Mouse (Mus musculus) frontal cortex, adult (tissue): ENCODE data around the gene Frzb.
"Not testable (repeated sequence)": the region's sequence is repeated elsewhere in the genome, so short reads cannot be mapped to it uniquely, and the experiment has no call there.

Source experiments
- ATAC-seq: cut with Nextera tagmentation; 2 replicates; pipeline ENCODE4 v1.9.2; 2017; ENCODE audit warnings: mild to moderate bottlenecking, moderate library complexity, mixed read lengths; ENCODE audit not compliant: low TSS enrichment

The Frzb gene

GRCm38 (mm10) chr2:80447291-80447791 lies at the start of gene Frzb:
Gene Frzb, minus strand, starts transcription at chr2:80447625.
- peak; percentile 36 for ATAC-seq

GRCm38 (mm10) chr2:80495304-80495703 lies 47.9 kb upstream of the Frzb start:
- ATAC-seq = not testable (repeated sequence)

- no peak for ATAC-seq
These were observed 39.4 kb upstream of the Frzb start for GRCm38 (mm10) chr2:80486851-80487250.

GRCm38 (mm10) chr2:80484951-80485350 lies 37.5 kb upstream of the Frzb start:
- ATAC-seq = no peak

- no peak for ATAC-seq
These were observed 28.4 kb upstream of the Frzb start for GRCm38 (mm10) chr2:80475831-80476230.

- no peak for ATAC-seq
These were observed 26.9 kb upstream of the Frzb start for GRCm38 (mm10) chr2:80474247-80474796.

GRCm38 (mm10) chr2:80465991-80466821 lies 18.8 kb upstream of the Frzb start:
- no peak for ATAC-seq

GRCm38 (mm10) chr2:80461827-80462226 lies 14.4 kb upstream of the Frzb start:
- no peak for ATAC-seq

GRCm38 (mm10) chr2:80448231-80448630 lies 806 bp upstream of the Frzb start:
- 0 out of 2 replicates have a peak, but pooled peaks have one; percentile 16 for ATAC-seq

- ATAC-seq = peak; percentile 79
These were observed 895 bp downstream of the Frzb start for GRCm38 (mm10) chr2:80446308-80447151.

- 0 out of 2 replicates have a peak, but pooled peaks have one; percentile 5 for ATAC-seq
These were observed 1.5 kb downstream of the Frzb start for GRCm38 (mm10) chr2:80445926-80446307.

GRCm38 (mm10) chr2:80445491-80445890 lies 1.9 kb downstream of the Frzb start:
- peak; percentile 15 for ATAC-seq

GRCm38 (mm10) chr2:80444418-80445365 lies 2.7 kb downstream of the Frzb start:
- ATAC-seq = no peak

- ATAC-seq = no peak
These were observed 3.5 kb downstream of the Frzb start for GRCm38 (mm10) chr2:80443962-80444361.

GRCm38 (mm10) chr2:80441386-80441785 lies 6.0 kb downstream of the Frzb start:
- no peak for ATAC-seq

GRCm38 (mm10) chr2:80438854-80439253 lies 8.6 kb downstream of the Frzb start:
- ATAC-seq = peak; percentile 52; the same call in 1 of the 2 replicates

GRCm38 (mm10) chr2:80437401-80437800 lies 10.0 kb downstream of the Frzb start:
- ATAC-seq = no peak

- ATAC-seq = no peak
These were observed 12.4 kb downstream of the Frzb start for GRCm38 (mm10) chr2:80434783-80435572.

GRCm38 (mm10) chr2:80433254-80433876 lies 14.1 kb downstream of the Frzb start:
- ATAC-seq = no peak
